Mouse (Mus musculus) duodenum, adult 2 months (tissue): ENCODE results near the gene Cryaa. TPM values are rescaled to one million over a fixed set of nuclear protein-coding genes. Genes with fewer than 3 reads are reported as not detected.

Experiments used
- polyA plus RNA-seq: library from polyadenylated mRNA; depleted of rRNA; stranded (reverse); fragments of >200 nt; gene quantifications from 2 replicates; pipeline ENCODE4 v1.2.3, GENCODE M21; 2012; ENCODE audit warnings: low replicate concordance; rRNA removed

Gene Cryaa
- not detected in 2 replicates for polyA plus RNA-seq

GRCm38 (mm10) chr17:31677507-31677906, at the start of gene Cryaa:
Cryaa (plus strand) TSS chr17:31677807.

GRCm38 (mm10) chr17:31636942-31637811, 40.4 kb upstream of the Cryaa start, which contains the start of gene Cbs:
Cbs (minus strand) TSS chr17:31637238.

GRCm38 (mm10) chr17:31658468-31659185, 19.0 kb upstream of the Cryaa start, which contains the start of gene U2af1:
U2af1 (minus strand) TSS chr17:31658892.

Other genes with a start within 250 kb of the Cryaa start
- 22.1 and 25.4 TPM in 2 replicates for gene Wdr4, start 157.8 kb upstream of the Cryaa start, polyA plus RNA-seq
- gene Ndufv3, start 157.7 kb upstream of the Cryaa start, polyA plus RNA-seq: 101 and 169 TPM in 2 replicates
- gene Pknox1, start 113.1 kb upstream of the Cryaa start, polyA plus RNA-seq: 4.8 and 8.8 TPM in 2 replicates
- gene Cbs, start 40.6 kb upstream of the Cryaa start, polyA plus RNA-seq: 1.2 and 14.4 TPM in 2 replicates
- 8.9 and 12.8 TPM in 2 replicates for gene U2af1, start 18.9 kb upstream of the Cryaa start, polyA plus RNA-seq
- 12.3 and 15.3 TPM in 2 replicates for gene Sik1, start 178.0 kb downstream of the Cryaa start, polyA plus RNA-seq